Mouse (Mus musculus): ENCODE measurements around the gene Pten.
"Not testable (repeated sequence)": the region's sequence is repeated elsewhere in the genome, so short reads cannot be mapped to it uniquely, and the experiment has no call there.

- TF ChIP-seq CTCF (IDR thresholded peaks at IDR 0.05; ENCODE audit: borderline replicate concordance, insufficient read depth, low read depth, low read length); POLR2A (IDR thresholded peaks at IDR 0.05; ENCODE audit: borderline replicate concordance, insufficient read depth, low read length): not testable (repeated sequence)
These were observed 65.7 kb downstream of the Pten start for GRCm38 (mm10) chr19:32822959-32823358.
